Mouse (Mus musculus) lung, postnatal 14 days (tissue): ENCODE results near the gene Mpp4.
A peak's percentile ranks its signal among the peaks of the same experiment; 100 is the strongest.

Experiments
- DNase-seq: peaks from one replicate; pipeline ENCODE4 v3.0.0; 2021

Gene Mpp4

DNA sequence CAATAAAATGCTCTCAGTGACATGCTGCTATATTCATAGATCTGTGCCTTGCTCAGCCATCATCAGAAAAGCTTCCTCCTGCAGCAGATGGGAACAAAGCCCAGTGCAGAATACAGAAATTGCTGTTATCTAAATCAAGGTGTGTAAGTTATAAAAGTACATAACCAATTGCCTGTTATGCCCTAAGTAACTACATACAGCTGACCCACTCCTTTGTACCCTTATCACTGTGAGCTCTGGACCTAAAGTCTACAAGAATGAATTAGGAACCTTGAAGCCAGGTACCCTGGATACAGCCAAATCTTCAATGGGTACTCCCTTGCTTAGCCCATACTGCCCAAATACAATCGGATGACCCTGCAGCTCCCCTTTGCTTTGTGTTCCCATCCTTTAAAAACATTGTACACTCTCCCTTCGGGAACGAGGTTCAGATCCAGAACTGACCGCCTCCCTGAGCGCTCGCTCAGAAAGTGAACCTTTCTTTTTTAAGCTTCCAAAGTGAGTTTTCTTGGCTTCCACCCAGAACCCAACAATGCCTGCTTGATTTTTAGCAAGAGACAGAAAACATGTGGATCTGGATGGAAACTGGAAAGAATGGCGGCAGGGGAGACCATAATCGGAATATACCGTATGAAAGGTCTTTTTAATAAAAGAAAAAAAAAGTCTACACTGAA is 3.2 kb upstream of the Mpp4 start:
- DNase-seq: no peak

DNA sequence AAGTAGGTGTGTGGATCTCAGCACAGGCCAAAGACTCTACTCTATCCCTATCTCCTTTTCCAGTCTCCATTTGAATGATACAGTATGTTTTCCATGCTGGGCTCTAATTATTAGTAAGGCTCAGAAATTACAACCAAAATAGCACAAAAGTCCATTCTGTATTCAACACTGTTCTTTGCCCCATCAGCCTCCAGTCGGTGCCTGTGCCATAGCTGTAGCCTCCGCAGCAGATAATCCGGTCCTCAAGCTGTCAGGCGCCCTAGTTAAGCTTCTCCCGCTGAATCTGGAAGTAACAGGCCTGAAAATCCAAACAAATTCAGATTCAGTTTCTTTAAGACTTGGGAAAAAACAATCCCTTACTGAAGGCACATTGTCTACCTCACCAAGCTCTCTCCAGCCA is 729 bp upstream of the Mpp4 start:
- no peak for DNase-seq

DNA sequence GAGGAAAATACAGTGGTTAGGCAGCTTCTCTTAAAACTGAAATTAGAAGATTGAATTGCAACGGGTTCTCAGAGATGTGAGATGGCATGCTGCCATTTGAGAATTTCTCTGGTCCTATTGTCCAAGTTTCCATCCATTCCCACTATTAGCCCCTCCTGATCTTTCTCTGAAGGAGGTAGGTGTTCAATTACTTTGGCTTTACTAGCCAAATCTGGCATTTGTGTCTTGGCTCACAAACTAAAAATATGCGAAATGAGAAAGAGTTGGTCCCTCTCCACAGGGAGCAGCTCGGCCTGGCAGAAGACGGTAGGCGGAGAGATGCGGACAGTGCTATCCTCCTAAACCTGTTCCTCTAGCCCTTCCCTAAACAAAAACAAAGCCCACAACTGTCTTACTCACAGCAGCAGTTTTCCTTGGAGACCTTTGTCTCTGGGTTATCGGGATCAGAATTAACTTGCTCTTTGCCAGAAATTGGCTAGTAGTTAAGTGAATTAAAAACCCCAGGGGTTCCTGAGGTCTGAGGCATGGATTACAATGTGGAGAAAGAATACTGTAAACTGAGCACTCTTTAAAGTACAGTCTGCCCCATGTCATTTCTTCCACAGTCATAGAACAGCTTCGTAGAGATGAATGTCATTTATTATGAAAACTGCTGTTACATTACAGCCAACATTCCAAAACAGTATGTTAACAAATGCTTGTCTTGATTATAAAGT is 722 bp downstream of the Mpp4 start:
- no peak for DNase-seq

DNA sequence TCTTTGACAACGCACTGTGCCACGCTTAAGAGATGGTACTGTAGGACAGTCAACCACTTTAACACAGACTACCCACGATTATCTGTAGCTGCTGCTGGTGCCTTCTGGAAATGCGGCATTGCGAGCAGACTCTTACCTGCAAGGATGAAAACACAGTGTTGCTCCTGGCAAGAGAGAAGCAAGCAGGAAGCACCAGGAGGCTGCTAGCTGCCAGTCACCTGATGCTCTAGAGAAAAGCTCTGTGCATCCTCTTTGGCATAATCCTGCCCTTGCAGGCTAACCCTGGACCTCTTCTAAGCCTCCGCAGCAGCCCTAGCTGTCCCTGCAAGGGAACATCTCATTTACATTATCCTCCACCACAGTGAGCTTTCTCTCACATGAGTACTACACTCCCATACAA is 1.8 kb downstream of the Mpp4 start:
- DNase-seq: no peak

DNA sequence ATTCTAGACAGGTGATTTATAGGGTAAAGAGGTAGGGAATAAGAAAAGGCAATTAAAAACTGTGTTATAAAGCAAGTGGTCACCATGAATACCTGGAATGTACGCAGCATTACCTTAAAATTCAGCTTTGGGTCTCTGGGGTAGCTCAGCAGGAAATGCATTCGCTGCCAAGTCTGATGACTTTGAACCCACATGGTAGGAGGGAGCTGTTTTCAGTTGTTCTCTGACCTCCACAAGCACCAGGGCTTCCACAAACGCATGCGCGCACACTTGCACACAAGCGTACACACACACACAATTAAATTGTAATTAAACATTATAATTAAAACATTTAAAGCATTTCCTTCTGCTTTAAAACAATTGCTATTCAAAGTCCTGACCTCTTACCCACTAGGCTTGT is 2.3 kb downstream of the Mpp4 start:
- no peak for DNase-seq

DNA sequence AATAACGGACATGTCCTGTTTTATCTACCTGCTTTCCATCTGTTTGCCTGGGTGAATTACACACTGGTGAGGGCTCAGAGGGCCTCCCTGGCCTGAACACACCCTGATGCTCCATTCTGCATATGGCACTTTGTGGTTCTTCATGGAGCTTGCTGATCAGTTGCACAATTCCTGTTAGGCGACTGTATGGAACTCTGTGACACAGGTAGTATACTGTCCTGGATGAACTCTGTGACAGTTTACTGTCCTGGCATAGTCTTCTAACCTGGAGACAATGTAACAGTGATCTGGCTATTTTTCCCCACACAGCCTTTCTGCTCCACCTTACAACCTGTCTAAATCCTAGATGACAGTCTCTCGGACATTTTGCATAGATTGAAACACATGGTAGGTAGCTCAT is 4.1 kb downstream of the Mpp4 start:
- DNase-seq: no peak

DNA sequence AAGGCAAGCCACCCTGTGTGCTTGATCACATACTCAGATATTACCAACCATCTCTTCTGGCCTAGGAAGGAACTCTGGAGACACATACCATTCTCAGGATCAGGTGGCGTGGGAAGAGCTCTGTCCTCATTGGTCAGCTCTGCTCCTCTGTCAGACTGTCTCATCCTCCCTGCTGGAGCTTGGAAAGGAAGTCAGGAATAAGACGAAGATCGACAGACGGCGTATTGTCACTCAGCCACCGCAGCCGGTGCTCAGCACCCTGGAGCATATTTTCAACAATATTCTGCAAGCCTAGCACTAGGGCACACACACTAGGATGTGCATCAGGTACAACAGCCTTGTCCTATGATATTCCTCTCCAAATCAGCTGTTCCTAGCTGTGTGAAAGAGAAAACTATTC is 4.7 kb downstream of the Mpp4 start:
- DNase-seq: no peak

DNA sequence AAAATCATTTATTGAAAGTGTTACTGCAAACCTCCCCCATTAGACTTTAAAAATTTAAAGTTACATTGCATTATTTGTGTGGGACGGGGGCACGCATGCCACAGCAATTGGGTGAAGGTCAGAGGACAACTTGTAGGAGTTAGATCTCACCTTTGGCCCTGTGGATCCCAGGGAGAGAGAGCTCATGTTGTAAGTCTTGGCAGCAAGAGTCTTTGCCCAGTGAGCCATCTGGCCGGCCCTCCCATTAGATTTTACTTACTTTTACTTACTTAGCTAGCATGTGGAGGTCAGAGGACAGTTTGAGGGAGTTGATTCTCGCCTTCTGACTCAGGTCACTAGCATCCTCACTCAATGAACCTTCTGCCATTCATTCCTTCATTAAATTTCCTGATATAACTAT is 5.3 kb downstream of the Mpp4 start:
- DNase-seq: no peak

DNA sequence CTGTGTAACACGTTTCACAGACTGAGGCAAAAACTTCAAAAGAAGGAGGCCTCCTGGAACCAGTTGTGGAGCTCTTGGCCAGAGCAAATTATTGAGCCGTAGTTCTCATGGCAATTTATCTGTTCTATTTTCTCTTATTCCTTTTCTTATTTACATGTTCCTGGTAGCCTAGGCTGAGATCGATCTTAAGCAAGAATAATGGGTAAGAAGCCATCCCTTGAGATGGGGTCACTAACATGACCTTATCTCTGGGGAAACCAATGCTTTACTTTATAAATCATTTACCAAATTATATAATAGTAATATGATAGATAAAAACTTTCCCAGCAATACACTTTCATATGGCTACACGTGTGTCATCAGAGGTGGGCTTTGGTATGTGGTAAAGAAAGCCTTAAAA is 10.8 kb downstream of the Mpp4 start:
- no peak for DNase-seq

DNA sequence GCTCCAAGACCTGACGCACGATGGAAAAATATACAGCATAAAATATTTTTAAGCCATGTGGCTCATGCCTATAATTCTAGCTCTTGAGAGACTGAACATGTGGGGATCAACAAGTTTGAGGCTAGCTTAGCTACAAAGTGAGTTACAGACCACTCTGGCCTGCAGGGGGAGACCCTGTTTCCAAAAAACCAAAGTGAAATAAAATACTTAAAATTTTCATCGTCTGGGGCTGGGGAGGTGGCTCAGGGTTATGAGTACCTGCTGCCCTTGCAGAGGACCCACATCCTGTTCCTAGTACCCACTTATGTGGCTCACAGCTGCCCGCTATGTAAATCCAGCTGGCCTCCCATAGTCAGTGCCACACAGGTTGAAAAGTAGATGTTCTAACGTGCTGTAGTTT is 12.6 kb downstream of the Mpp4 start:
- no peak for DNase-seq

DNA sequence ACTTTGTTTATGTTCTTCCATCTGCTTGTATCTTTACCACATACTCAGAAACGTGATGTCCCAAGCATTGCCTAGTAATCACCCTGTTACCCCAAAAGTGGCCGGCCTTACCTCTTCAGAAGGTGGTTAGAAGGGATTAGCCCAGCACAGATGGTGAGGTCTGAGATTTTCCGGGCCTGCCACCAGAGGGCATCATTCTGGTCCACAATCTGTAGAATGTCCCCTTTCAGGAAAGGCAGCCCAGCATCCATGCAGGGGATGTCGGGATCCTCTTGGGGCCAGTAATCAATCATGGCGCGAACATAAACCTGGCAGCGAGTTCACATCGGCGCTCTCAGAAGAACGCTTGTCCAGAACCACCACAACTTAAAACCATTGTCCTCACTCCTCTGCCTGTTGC is 18.6 kb downstream of the Mpp4 start:
- DNase-seq: peak; percentile 63

DNA sequence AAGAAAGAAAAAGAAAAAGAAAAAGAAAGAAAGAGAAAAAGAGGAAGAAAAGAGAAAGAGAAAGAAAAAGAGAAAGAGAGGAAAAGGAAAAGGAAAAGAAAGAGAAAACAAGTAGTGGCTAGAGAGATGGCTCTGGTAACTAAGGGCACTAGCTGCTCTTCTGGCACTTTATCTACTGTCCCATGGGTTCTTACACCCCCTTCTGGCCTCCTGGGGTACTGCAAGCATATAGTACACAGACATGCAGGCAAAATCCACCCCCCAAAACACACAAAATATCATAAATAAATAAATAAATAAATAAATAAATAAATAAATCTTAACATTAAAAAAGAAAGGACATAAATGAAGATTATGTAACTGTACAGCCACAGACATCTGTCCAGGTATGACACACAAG is 20.4 kb downstream of the Mpp4 start:
- DNase-seq: peak; percentile 82

DNA sequence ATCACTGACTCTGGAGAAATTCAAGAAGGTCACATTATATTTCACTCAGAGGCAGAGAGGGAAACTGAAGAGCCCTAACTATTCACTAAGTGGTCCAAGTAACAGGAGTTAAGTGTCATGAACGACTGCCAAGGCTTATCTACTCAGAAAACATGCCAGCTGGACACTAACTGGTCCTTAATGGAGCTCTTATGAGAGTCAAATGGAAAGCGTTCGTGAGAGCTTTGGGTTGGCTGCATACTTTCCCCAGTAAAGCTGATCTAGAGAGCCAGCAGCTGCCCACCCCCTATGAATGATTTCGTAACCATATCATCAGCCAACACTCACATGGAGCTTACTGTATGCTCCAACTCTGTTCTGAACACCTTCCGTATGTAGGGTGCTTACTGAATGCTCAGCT is 28.8 kb downstream of the Mpp4 start:
- peak; percentile 56 for DNase-seq

DNA sequence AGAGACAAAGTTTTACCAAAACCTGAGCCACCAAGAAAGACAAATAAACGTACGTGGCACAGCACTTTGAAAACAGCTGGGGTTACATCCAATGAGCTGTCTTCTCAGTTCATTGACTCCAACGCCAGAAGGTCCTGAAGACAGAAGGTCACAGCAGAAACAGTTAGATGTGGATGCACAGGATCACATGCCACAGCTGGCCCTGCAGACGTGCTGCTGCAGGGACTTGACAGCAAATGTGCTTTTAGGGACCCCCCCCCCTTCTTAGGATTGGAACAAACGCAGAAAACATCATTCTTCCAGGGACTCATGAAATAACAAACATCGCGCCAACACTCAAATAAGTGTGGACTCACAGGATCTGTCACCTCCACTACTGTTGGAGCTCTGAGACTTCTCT is 34.3 kb downstream of the Mpp4 start:
- DNase-seq: no peak

DNA sequence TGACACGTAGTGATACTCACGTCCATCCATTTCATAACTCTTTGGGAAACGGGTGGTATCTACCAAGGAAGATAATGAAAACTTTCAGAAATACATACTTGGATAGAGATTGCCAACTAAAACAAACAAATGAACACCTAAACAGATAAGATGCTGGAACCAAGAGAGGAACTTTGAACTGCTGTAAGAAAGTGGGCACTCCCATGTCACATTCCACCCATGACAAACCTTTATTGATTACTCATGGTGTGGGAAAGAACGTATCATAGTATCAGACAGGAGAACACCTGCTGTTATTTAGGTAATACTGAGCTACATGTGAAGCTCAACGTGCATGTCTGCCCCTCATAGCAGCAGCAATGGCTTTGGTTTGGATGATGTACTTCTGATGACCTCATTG is 37.6 kb downstream of the Mpp4 start:
- DNase-seq: no peak

DNA sequence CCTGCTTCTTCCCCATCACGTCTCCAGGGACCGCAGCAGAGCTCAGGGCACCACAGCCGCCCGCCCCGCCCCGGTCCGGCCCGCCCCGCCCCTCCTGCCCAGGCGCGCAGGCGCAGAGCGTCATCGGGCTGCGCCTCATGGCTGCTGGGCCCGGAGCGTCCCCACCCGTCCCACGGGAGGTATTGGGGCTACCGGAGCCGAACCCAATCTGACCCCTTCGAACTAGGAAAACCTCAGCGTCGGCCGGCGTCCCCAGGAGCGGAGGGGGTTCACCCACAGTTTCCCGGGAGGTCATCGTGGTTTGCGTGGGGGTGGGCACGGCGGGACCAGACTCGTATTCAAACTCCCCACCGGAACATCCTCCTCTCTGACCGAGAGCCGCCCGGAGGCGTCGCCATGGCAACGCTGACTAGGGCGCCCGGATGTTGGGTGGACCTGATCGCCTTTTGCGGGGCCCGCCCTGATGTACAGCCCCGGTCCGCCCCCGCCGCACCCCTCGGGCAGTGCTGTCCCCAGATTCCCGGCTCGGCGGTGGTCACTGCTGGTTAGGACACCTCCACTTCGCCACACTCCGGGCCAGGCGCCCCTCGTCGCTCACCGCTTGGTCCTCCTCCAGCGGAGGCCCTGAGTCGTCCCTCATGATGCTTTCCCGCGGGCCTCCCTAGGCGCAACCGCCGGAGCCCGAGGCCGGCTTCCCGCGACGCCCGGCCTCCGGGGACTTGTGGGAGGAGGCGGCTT is 43.3 kb downstream of the Mpp4 start, which contains the start of gene Tmem237:
TSS of gene Tmem237 (minus strand) at position 689 of the 738 bp plus-strand sequence.
- DNase-seq: peak; percentile 93

DNA sequence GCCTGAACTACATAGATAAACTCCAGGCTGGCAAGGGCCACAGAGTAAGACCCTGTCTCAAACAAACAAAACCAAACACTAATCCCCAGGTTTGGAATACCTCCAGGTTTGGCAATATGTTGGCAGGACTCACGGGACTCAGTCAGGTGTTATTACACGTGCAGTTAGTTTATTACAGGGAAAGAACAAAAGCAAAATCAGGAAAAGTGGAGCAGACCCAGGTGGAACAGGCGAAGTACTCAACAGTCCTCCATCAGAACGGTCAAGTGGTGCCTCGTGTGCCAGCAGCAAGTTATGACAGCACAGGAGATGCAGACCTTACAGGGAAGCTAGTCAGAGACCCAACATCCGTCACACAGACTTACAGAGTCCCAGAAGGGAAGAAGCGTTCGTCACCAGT is 52.7 kb downstream of the Mpp4 start:
- peak; percentile 5 for DNase-seq

DNA sequence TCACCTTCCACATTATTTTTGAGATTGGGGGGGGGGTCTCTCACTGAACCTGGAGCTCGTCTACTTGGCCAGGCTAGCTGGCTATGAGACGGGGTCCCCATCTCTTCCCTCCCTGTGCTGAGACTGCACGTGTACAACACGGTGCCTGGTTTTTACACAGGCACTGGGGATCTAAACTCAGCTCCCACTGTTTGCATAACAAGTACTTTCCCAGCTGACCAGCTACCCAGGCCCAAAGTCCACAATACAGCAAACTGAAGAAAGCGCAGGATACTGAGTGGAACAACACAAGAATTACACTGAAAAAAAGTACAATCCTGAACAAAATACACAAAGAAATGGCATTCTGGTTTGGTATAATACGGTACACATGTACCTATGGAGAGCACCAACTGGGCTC is 61.1 kb downstream of the Mpp4 start:
- no peak for DNase-seq

DNA sequence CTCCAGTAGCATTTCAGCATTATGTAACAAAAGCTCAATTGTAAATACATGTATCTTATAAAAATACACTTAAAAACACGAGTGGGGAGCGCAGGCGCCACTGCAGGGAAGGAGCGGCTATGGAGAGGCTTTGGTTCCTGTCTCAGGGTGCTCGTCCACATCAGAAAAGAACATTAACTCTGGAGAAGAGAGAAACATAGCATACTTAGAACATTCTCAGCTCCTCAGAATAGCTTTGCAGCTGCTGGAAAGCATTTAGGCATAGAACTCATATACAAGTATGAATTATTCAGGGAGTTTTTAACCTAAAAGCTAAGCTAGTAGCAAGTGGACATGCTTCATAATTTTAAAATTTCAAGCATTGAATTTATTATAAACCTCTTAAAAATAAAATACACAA is 62.2 kb downstream of the Mpp4 start:
- DNase-seq: no peak

DNA sequence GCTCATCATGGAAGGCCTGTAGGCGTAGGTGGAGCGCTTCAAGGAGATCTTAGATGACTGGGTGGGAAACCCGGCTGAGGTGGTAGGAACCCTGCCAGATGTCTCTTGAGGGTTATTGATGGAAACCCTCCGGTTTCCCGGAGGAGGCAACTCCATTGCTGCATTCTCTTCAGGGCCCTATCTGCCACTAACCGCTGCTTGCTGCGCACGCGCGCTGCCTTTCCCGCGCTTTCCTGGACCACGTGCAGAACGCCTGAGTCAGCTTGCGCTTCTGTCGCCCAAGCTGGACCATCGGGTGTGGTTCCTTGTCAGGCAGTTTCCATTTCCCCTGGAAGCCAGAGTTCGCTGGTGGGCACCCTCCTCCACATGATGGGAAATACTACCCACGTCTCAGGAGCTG is 68.5 kb downstream of the Mpp4 start, which contains the start of gene C2cd6:
TSS of gene C2cd6 (minus strand) at position 196 of the 400 bp plus-strand sequence.
- no peak for DNase-seq
